Mouse (Mus musculus) G1E (cell line): Measurements from ENCODE around the gene Slc25a10.

Experiments
- CTCF ChIP-seq: IDR thresholded peaks from 2 replicates; pipeline ENCODE4 v1.5.1; 2012; ENCODE audit warnings: low read depth, low read length, inconsistent platforms, mixed read lengths
- GATA1 ChIP-seq: IDR thresholded peaks from 2 replicates; pipeline ENCODE4 v1.6.1; 2012; ENCODE audit warnings: borderline replicate concordance, low read length, inconsistent platforms, mixed read lengths
- POLR2AphosphoS5 ChIP-seq: IDR thresholded peaks from 2 replicates; pipeline ENCODE4 v1.6.1; 2012; ENCODE audit warnings: low read depth, low read length, inconsistent platforms; ENCODE audit not compliant: insufficient replicate concordance
- TAL1 ChIP-seq: conservative IDR thresholded peaks from 2 replicates; pipeline ENCODE4 v1.6.1; 2012; ENCODE audit warnings: low read depth, low read length, inconsistent platforms, mixed read lengths

GRCm38 (mm10) chr11:120535145-120535544 is 43.5 kb downstream of the Slc25a10 start:
- TF ChIP-seq CTCF, result no peak
- no peak for TF ChIP-seq GATA1
- no peak for TF ChIP-seq POLR2AphosphoS5
- no peak for TF ChIP-seq TAL1
